Mouse (Mus musculus): ENCODE measurements around the gene Grasp. TPM values are rescaled to one million over a fixed set of nuclear protein-coding genes. Genes with fewer than 3 reads are reported as not detected.

Grasp gene
- polyA plus RNA-seq, 1 experiment from 2014 or later = 2.4 TPM

GRCm38 (mm10) chr15:101232607-101233006 is 8.6 kb downstream of the Grasp start:
- no peaks in the 10 kb centered on the region for H3K9me3 ChIP-seq
- no peak for ATAC-seq
- H3K4me2 ChIP-seq (replicated peaks) = no peak overlapping the region
- no peak overlapping the region for H3K27ac ChIP-seq
- H3K4me1 ChIP-seq (replicated peaks) = peaks cover 18% of the 10 kb centered on the region
- H3K27me3 ChIP-seq = peaks cover 5% of the 10 kb centered on the region; the same call in 1 of the 2 replicates
- H3K36me3 ChIP-seq = peaks cover 20% of the 10 kb centered on the region
- no peak overlapping the region for H3K4me3 ChIP-seq (replicated peaks)
- no peak overlapping the region for H3K9ac ChIP-seq (replicated peaks)
- 83% methylated on average over 4 of the region's 4 CpGs for WGBS

GRCm38 (mm10) chr15:101233183-101233582 is 9.2 kb downstream of the Grasp start:
- ATAC-seq = no peak
- no peak overlapping the region for H3K4me2 ChIP-seq (replicated peaks)
- H3K27ac ChIP-seq = no peak overlapping the region
- no peak overlapping the region for H3K9ac ChIP-seq (replicated peaks)
- H3K9me3 ChIP-seq = no peaks in the 10 kb centered on the region
- WGBS = 89% methylated on average over 3 of the region's 3 CpGs
- H3K4me3 ChIP-seq (replicated peaks) = no peak overlapping the region
- H3K4me1 ChIP-seq (replicated peaks) = peaks cover 13% of the 10 kb centered on the region
- H3K36me3 ChIP-seq = peaks cover 20% of the 10 kb centered on the region
- peaks cover 9% of the 10 kb centered on the region; the same call in 1 of the 2 replicates for H3K27me3 ChIP-seq

GRCm38 (mm10) chr15:101233641-101234275 is 9.8 kb downstream of the Grasp start:
- H3K27ac ChIP-seq = no peak overlapping the region
- H3K9ac ChIP-seq (replicated peaks) = no peak overlapping the region
- no peak overlapping the region for H3K4me3 ChIP-seq (replicated peaks)
- WGBS = 27% methylated on average over 11 of the region's 11 CpGs
- H3K4me2 ChIP-seq (replicated peaks) = no peak overlapping the region
- peaks cover 14% of the 10 kb centered on the region for H3K4me1 ChIP-seq (replicated peaks)
- H3K9me3 ChIP-seq = no peaks in the 10 kb centered on the region
- peaks cover 13% of the 10 kb centered on the region for H3K27me3 ChIP-seq
- no peak for ATAC-seq
- peaks cover 20% of the 10 kb centered on the region for H3K36me3 ChIP-seq

- H3K36me3 ChIP-seq = peaks cover 20% of the 10 kb centered on the region
- H3K4me2 ChIP-seq (replicated peaks) = no peak overlapping the region
- H3K4me1 ChIP-seq (replicated peaks) = peaks cover 19% of the 10 kb centered on the region
- WGBS = 72% methylated on average over 10 of the region's 10 CpGs
- H3K9ac ChIP-seq (replicated peaks) = no peak overlapping the region
- no peak for ATAC-seq
- no peak overlapping the region for H3K4me3 ChIP-seq (replicated peaks)
- peaks cover 13% of the 10 kb centered on the region for H3K27me3 ChIP-seq
- H3K9me3 ChIP-seq = no peaks in the 10 kb centered on the region
- H3K27ac ChIP-seq = no peak overlapping the region
These were observed 10.8 kb downstream of the Grasp start for GRCm38 (mm10) chr15:101234611-101235341.

DNA sequence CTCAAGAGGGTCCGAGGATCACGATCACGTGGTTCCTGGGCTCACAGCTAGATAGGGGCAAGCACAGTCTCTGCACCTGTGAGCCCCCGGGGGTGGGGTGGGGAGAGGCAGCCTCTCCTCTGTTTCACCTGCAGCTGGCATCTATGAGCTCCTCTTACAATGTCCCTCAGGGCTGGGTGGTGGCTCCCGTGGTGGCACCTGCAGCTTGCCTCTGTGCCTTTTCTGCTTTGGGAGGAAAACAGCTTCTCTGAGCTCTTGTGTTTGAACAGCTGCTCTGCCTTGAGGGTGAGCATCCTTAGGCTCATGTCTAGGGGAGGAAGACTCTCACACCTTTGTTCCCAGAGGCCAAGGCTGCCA is 11.3 kb downstream of the Grasp start:
- 44% methylated on average over 5 of the region's 5 CpGs for WGBS
- Histone ChIP-seq H3K4me1 (replicated peaks) (peaks cover 19% of the 10 kb centered on the region), H3K27me3 (peaks cover 13% of the 10 kb centered on the region), H3K9ac (replicated peaks) (no peak overlapping the region), H3K27ac (no peak overlapping the region), H3K36me3 (peaks cover 14% of the 10 kb centered on the region), H3K9me3 (no peaks in the 10 kb centered on the region), H3K4me2 (replicated peaks) (no peak overlapping the region), H3K4me3 (replicated peaks) (no peak overlapping the region)
- ATAC-seq = no peak

GRCm38 (mm10) chr15:101235728-101236327 is 11.8 kb downstream of the Grasp start:
- no peaks in the 10 kb centered on the region for H3K9me3 ChIP-seq
- H3K36me3 ChIP-seq = peaks cover 9% of the 10 kb centered on the region
- H3K4me1 ChIP-seq (replicated peaks) = peaks cover 19% of the 10 kb centered on the region
- H3K4me3 ChIP-seq (replicated peaks) = no peak overlapping the region
- WGBS = 45% methylated on average over 12 of the region's 12 CpGs
- no peak overlapping the region for H3K4me2 ChIP-seq (replicated peaks)
- 0 out of 2 replicates have a peak overlapping the region, but pooled peaks have one; percentile 25 for H3K9ac ChIP-seq (replicated peaks)
- H3K27me3 ChIP-seq = peaks cover 13% of the 10 kb centered on the region
- ATAC-seq = no peak
- H3K27ac ChIP-seq = no peak overlapping the region

GRCm38 (mm10) chr15:101236878-101237277 is 12.9 kb downstream of the Grasp start:
- Histone ChIP-seq H3K9ac (replicated peaks) (no peak overlapping the region), H3K9me3 (no peaks in the 10 kb centered on the region), H3K27me3 (peaks cover 17% of the 10 kb centered on the region), H3K27ac (no peak overlapping the region), H3K4me3 (replicated peaks) (no peak overlapping the region), H3K4me2 (replicated peaks) (no peak overlapping the region), H3K36me3 (no peaks in the 10 kb centered on the region), H3K4me1 (replicated peaks) (peaks cover 20% of the 10 kb centered on the region)
- 7% methylated on average over 3 of the region's 3 CpGs for WGBS
- no peak for ATAC-seq

DNA sequence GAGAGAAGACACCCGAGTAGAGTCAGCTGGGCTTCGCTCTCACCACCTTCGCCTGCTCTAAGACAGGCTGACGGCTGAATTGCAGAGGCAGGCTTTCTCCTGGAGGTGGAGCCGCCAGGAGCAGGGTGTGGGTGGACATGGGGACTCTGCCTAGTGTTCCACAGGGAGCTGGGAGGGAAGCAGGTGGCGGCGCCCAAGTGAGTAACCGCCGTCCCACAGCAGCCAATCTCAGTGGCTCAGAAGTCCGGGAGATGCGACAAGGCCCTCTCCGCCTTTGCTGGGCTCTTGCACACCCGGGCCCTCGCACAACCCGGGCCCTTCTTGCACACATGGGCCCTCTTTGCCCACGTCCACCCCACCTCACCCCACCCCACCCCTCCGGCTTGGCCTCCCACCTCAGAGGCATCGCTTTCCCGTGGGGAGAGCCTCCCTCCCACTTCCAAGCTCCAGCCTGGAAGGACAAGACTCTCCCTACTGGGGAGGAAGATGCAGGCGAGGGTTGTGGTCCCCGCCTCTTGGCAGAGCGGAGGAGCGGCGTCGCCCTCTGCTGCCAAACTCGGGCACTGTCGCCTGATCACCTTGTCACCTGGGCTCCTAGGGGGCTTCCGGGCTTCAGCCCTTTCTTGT is 15.0 kb downstream of the Grasp start:
- peak overlapping the region; percentile 28 for H3K4me3 ChIP-seq (replicated peaks)
- peak overlapping the region; percentile 60 for H3K9ac ChIP-seq (replicated peaks)
- H3K4me2 ChIP-seq (replicated peaks) = peak overlapping the region; percentile 55
- H3K27me3 ChIP-seq = peaks cover 15% of the 10 kb centered on the region
- H3K36me3 ChIP-seq = no peaks in the 10 kb centered on the region
- H3K27ac ChIP-seq = no peak overlapping the region
- peak; percentile 62 for ATAC-seq
- peaks cover 20% of the 10 kb centered on the region for H3K4me1 ChIP-seq (replicated peaks)
- no peaks in the 10 kb centered on the region for H3K9me3 ChIP-seq
- WGBS = 3% methylated on average over 28 of the region's 28 CpGs

- H3K36me3 ChIP-seq = no peaks in the 10 kb centered on the region
- peaks cover 15% of the 10 kb centered on the region for H3K27me3 ChIP-seq
- no peaks in the 10 kb centered on the region for H3K9me3 ChIP-seq
- no peak overlapping the region for H3K27ac ChIP-seq
- ATAC-seq = no peak
- no peak overlapping the region for H3K4me2 ChIP-seq (replicated peaks)
- no peak overlapping the region for H3K4me3 ChIP-seq (replicated peaks)
- 59% methylated on average over 8 of the region's 8 CpGs for WGBS
- H3K4me1 ChIP-seq (replicated peaks) = peaks cover 20% of the 10 kb centered on the region
- H3K9ac ChIP-seq (replicated peaks) = no peak overlapping the region; the same call in 1 of the 2 replicates
These were observed 15.8 kb downstream of the Grasp start for GRCm38 (mm10) chr15:101239821-101240220.

DNA sequence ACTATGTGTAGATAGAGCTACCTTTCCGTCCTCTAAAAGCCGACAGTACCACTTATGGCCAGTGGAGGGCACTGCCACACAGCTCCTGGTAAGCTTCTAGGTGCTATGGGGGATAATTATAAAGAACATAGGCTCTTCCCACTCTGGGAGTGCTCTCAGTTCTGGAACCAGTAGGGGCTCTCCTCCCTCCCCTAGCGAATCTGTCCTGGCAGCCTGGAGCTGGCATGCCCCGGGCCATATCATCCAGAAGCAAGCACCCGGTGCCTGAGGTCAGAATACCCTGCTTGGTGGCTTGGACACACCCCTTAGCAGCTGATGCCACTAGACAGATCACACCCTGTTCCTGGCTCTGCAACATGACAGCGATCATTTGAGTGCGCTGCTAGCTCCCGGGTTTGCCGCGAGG is 16.8 kb downstream of the Grasp start:
- peaks cover 13% of the 10 kb centered on the region for H3K4me1 ChIP-seq (replicated peaks)
- no peak overlapping the region for H3K27ac ChIP-seq
- no peaks in the 10 kb centered on the region for H3K9me3 ChIP-seq
- no peak overlapping the region for H3K4me3 ChIP-seq (replicated peaks)
- peaks cover 15% of the 10 kb centered on the region for H3K27me3 ChIP-seq
- peak; percentile 66 for ATAC-seq
- H3K4me2 ChIP-seq (replicated peaks) = peak overlapping the region; percentile 38
- WGBS = 11% methylated on average over 10 of the region's 10 CpGs
- H3K9ac ChIP-seq (replicated peaks) = 0 out of 2 replicates have a peak overlapping the region, but pooled peaks have one; percentile 3
- no peaks in the 10 kb centered on the region for H3K36me3 ChIP-seq

GRCm38 (mm10) chr15:101241236-101241635 is 17.2 kb downstream of the Grasp start:
- H3K36me3 ChIP-seq = no peaks in the 10 kb centered on the region
- H3K27ac ChIP-seq = no peak overlapping the region
- 0 out of 2 replicates have a peak overlapping the region, but pooled peaks have one; percentile 3 for H3K9ac ChIP-seq (replicated peaks)
- H3K9me3 ChIP-seq = no peaks in the 10 kb centered on the region
- no peak for ATAC-seq
- H3K4me2 ChIP-seq (replicated peaks) = peak overlapping the region; percentile 38
- 67% methylated on average over 9 of the region's 9 CpGs for WGBS
- H3K27me3 ChIP-seq = peaks cover 15% of the 10 kb centered on the region
- H3K4me3 ChIP-seq (replicated peaks) = no peak overlapping the region
- H3K4me1 ChIP-seq (replicated peaks) = peaks cover 15% of the 10 kb centered on the region

- ATAC-seq = no peak
These were observed 17.9 kb downstream of the Grasp start for GRCm38 (mm10) chr15:101241853-101242252.

More at GRCm38 (mm10) chr15:101241853-101242252, 17.9 kb downstream of the Grasp start:
- Histone ChIP-seq H3K4me3 (replicated peaks) (no peak overlapping the region), H3K4me1 (replicated peaks) (peaks cover 18% of the 10 kb centered on the region), H3K27me3 (peaks cover 15% of the 10 kb centered on the region), H3K4me2 (replicated peaks) (no peak overlapping the region), H3K36me3 (no peaks in the 10 kb centered on the region), H3K27ac (no peak overlapping the region), H3K9ac (replicated peaks) (no peak overlapping the region), H3K9me3 (no peaks in the 10 kb centered on the region)
- WGBS = 78% methylated on average over 9 of the region's 9 CpGs
